8 mouse cellular contexts compared by ENCODE assay signal in the genomic region with DNA sequence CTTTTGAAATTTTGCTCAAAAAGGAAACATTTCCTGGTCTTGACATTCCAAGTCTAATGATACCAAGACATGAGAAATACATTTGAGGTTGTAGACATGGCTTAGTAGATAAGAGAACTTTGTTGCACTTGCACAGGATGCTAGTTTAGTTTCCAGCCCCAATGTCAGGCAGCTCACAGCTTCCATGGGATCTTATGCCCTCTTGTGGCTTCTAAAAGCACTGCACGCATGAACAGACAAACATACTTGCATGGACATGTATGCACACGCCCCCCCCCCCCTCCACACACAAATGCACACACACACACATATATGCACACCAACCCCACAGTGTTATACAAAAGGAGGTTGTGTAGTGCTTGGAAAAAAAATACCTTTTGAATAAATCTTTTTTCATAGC. TPM values are rescaled to one million over a fixed set of nuclear protein-coding genes. Genes with fewer than 3 reads are reported as not detected.
DNase-seq lines count a peak whose midpoint lies in the region.

No protein-coding gene starts in this region.

- H3K4me1 ChIP-seq in midbrain, embryonic 10.5 days = no peaks in the 10 kb centered on the region

- H3K4me3 ChIP-seq in midbrain, embryonic 10.5 days = no peak overlapping the region

- H3K27me3 ChIP-seq in midbrain, embryonic 10.5 days (ENCODE audit: low read depth, poor library complexity, severe bottlenecking) = no peaks in the 10 kb centered on the region

- H3K9me3 ChIP-seq in midbrain, embryonic 10.5 days (replicated peaks) = no peaks in the 10 kb centered on the region

- no peaks in the 10 kb centered on the region for H3K36me3 ChIP-seq in midbrain, embryonic 10.5 days

- peak; percentile 49 for DNase-seq in adrenal gland, postnatal 10 days
- DNase-seq in adrenal gland, postnatal 25 days = no peak
- peak; percentile 41 for DNase-seq in retina, postnatal 1 day
- DNase-seq in retina, embryonic 14.5 days (ENCODE audit: low spot score) = no peak
- DNase-seq in liver = peak; percentile 50
- peak; percentile 47 for DNase-seq in thymus, postnatal 14 days
- DNase-seq in urinary bladder, adult 18-20 months (ENCODE audit: low spot score in 2 of 2) = no peak
- no peak for DNase-seq in midbrain, embryonic 10.5 days (ENCODE audit: low spot score)

- WGBS in midbrain, embryonic 10.5 days = 78% methylated on average over 2 of the region's 2 CpGs

- H3K27ac ChIP-seq in midbrain, embryonic 10.5 days (replicated peaks) = no peak overlapping the region

RNA-seq across cellular contexts. Expression of gene Glrx2, which starts 14.8 kb away (rescaled TPM):
- total RNA-seq in adrenal gland, postnatal 10 days (2021) = 10 to 100 TPM; 84.8 to 84.9 TPM
- 86.3 and 89.7 TPM in 2 replicates for total RNA-seq in adrenal gland, postnatal 25 days (2021)
- polyA plus RNA-seq in midbrain, embryonic 10.5 days (2016; fragmentation: Nextera tagmentation; extraction: Ambion mirVana) = 71.4 and 72.5 TPM in 2 replicates

RNA-seq across cellular contexts. Expression of gene Cdc73, which starts 28.2 kb away (rescaled TPM):
- total RNA-seq in adrenal gland, postnatal 10 days (2021) = 10 to 100 TPM; 66.4 to 74.2 TPM
- total RNA-seq in adrenal gland, postnatal 25 days (2021) = 98.2 and 110 TPM in 2 replicates
- polyA plus RNA-seq in midbrain, embryonic 10.5 days (2016; fragmentation: Nextera tagmentation; extraction: Ambion mirVana) = 29.3 and 32.3 TPM in 2 replicates

RNA-seq across cellular contexts. Expression of gene Trove2, which starts 46.0 kb away (rescaled TPM):
- 10 to 100 TPM in 1 of 2 experiments, 1 to 10 TPM in 1; 8.3 to 10.4 TPM for total RNA-seq in adrenal gland, postnatal 10 days (2021)
- total RNA-seq in adrenal gland, postnatal 25 days (2021) = 13.2 and 14.6 TPM in 2 replicates
- 33.8 and 43.8 TPM in 2 replicates for polyA plus RNA-seq in midbrain, embryonic 10.5 days (2016; fragmentation: Nextera tagmentation; extraction: Ambion mirVana)

RNA-seq across cellular contexts. Expression of gene Uchl5, which starts 46.2 kb away (rescaled TPM):
- total RNA-seq in adrenal gland, postnatal 10 days (2021) = 10 to 100 TPM; 26.6 to 30.3 TPM
- 24.5 and 34.8 TPM in 2 replicates for total RNA-seq in adrenal gland, postnatal 25 days (2021)
- 102 and 116 TPM in 2 replicates for polyA plus RNA-seq in midbrain, embryonic 10.5 days (2016; fragmentation: Nextera tagmentation; extraction: Ambion mirVana)

Comparison
In these comparisons a context has a peak if more than half of its experiments do, and no peak if none do; other contexts are left out.
1. DNase-seq: peak in adrenal gland, postnatal 10 days (single experiment), retina, postnatal 1 day (single experiment), liver (single experiment) and thymus, postnatal 14 days (single experiment); none in adrenal gland, postnatal 25 days (single experiment), retina, embryonic 14.5 days (single experiment), urinary bladder, adult 18-20 months (0 of 2) and midbrain, embryonic 10.5 days (single experiment).